Mouse (Mus musculus) liver, embryonic 14.5 days (tissue): ENCODE results near the gene Arhgef7.

Experiments used
- CTCF ChIP-seq: IDR thresholded peaks from 2 replicates; pipeline ENCODE4 v1.5.1; 2016; ENCODE audit warnings: antibody characterized with exemption, low read depth, control low read depth
- EP300 ChIP-seq: IDR thresholded peaks from 2 replicates; pipeline ENCODE4 v1.6.1; 2016; ENCODE audit warnings: antibody characterized with exemption, low read depth

DNA sequence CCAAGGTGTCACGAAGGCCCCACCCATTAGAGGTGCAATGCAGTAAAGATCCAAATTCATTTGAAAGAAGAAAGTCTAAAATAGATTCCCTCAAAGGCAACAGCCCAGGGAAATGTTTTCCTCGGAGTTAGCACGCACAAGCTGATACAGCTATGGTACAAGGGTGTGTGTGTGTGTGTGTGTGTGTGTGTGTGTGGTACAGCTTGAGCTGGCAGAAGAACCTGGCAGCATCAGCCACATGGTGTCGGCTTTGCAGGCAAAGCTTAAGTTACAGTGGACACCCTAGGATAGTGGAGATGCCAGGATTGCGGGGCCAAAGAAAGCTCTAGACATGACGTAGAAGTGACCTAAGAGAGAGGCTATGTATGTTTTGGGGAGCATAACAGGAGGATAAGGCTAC is 119.3 kb downstream of the Arhgef7 start:
- TF ChIP-seq CTCF: no peak
- TF ChIP-seq EP300: no peak
